Mouse (Mus musculus) lung, adult 2 months (tissue): ENCODE data around the gene Wfikkn1.

ENCODE experiments used
- CTCF ChIP-seq: fragments of 200-500 bp; IDR thresholded peaks from 2 replicates; pipeline ENCODE4 v1.5.1; 2011; ENCODE audit warnings: mild to moderate bottlenecking, low read length, control low read depth; ENCODE audit not compliant: insufficient read depth
- POLR2A ChIP-seq: fragments of 200-500 bp; IDR thresholded peaks from 2 replicates; pipeline ENCODE4 v1.6.1; 2011; ENCODE audit warnings: low read depth, mild to moderate bottlenecking, control low read depth, low read length, borderline replicate concordance; ENCODE audit errors: extremely low read depth

- TF ChIP-seq CTCF = no peak
- no peak for TF ChIP-seq POLR2A
These were observed 6.8 kb upstream of the Wfikkn1 start for GRCm38 (mm10) chr17:25887467-25887866.
